In the genomic region with DNA sequence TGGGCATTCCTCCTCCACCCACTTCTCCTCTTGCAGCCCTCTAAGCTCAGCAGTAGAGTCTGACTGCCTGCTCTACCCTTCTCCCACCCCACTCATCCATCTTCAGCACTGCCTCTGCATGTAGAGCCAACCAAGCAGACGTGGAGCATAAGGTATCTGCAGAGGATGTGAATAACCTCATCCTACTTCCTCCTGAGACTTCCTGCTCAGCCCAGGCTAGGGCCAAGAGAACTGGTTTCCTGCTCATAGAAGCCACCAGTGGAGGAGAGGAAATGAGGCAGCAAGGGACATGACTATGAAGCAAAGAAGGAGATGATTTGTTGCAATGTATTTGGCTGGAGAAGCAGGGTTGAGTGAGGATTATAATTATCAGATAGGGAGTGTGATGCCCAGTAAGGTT, we compare ENCODE assay signal across 13 mouse cellular contexts.
DNase-seq lines count a peak whose midpoint lies in the region; ATAC-seq lines count a peak whose summit lies in the region.
"Had no signal": no experiment of that assay in that cellular context is flagged by ENCODE, and none has a peak within 500 bp of the region (broad histone marks: within the 10 kb centered on the region; RNA-seq: fewer than 3 reads in every experiment).

No protein-coding gene starts in this region.

- no peak overlapping the region for H3K4me2 ChIP-seq in liver, embryonic 13.5 days
- H3K4me2 ChIP-seq: hindbrain, embryonic 15.5 days; liver, embryonic 15.5 days had no signal

- ATAC-seq in megakaryocyte, adult 5-6 weeks (ENCODE audit: poor library complexity, severe bottlenecking), result no peak
- 0 out of 2 replicates have a peak, but pooled peaks have one; percentile 39 for ATAC-seq in liver, embryonic 13.5 days (ENCODE audit: low read depth)
- no peak for ATAC-seq in inflammation-experienced regulatory T-cells, adult 6 months

- peaks cover 7% of the 10 kb centered on the region for H3K4me1 ChIP-seq in megakaryocyte, embryonic 14.5 days
- no peaks in the 10 kb centered on the region for H3K4me1 ChIP-seq in liver, embryonic 13.5 days (replicated peaks)
- H3K4me1 ChIP-seq: forebrain, embryonic 10.5 days; hindbrain, embryonic 15.5 days; liver, embryonic 15.5 days had no signal

- no peaks in the 10 kb centered on the region for H3K36me3 ChIP-seq in megakaryocyte, embryonic 14.5 days (replicated peaks; ENCODE audit: low read length)
- no peaks in the 10 kb centered on the region for H3K36me3 ChIP-seq in liver, embryonic 13.5 days
- H3K36me3 ChIP-seq: forebrain, embryonic 10.5 days; hindbrain, embryonic 15.5 days; liver, embryonic 15.5 days had no signal

- peaks cover 3% of the 10 kb centered on the region; the same call in 1 of the 2 replicates for H3K9me3 ChIP-seq in megakaryocyte, embryonic 14.5 days
- no peaks in the 10 kb centered on the region for H3K9me3 ChIP-seq in liver, embryonic 13.5 days (replicated peaks)
- H3K9me3 ChIP-seq: forebrain, embryonic 10.5 days; hindbrain, embryonic 15.5 days; liver, embryonic 15.5 days had no signal

- 14% methylated on average over 1 of the region's 1 CpGs for WGBS in liver, embryonic 13.5 days (ENCODE audit: insufficient replicate concordance)

- H3K4me3 ChIP-seq in megakaryocyte, embryonic 14.5 days (replicated peaks), result peak overlapping the region; percentile 20
- no peak overlapping the region for H3K4me3 ChIP-seq in liver, embryonic 13.5 days (replicated peaks)
- H3K4me3 ChIP-seq: forebrain, embryonic 10.5 days; hindbrain, embryonic 15.5 days; liver, embryonic 15.5 days had no signal

- no peaks in the 10 kb centered on the region for H3K27me3 ChIP-seq in megakaryocyte, embryonic 14.5 days (replicated peaks)
- no peaks in the 10 kb centered on the region for H3K27me3 ChIP-seq in liver, embryonic 13.5 days
- H3K27me3 ChIP-seq: hindbrain, embryonic 15.5 days; liver, embryonic 15.5 days had no signal

- intact Hi-C loops in heart, postnatal 25 days (cut with DNase I), result no loop called here
- intact Hi-C loops in heart, postnatal 10 days (cut with DNase I), result no loop called here

- no peak overlapping the region for H3K9ac ChIP-seq in liver, embryonic 13.5 days
- H3K9ac ChIP-seq: hindbrain, embryonic 15.5 days; liver, embryonic 15.5 days had no signal

- peak; percentile 4 to 45 for DNase-seq in heart, adult 18-20 months
- no peak for DNase-seq in heart, postnatal 25 days (ENCODE audit: low spot score)
- peak; percentile 4 to 10 for DNase-seq in heart, postnatal 10 days
- DNase-seq in liver, embryonic 13.5 days, result no peak
- no peak for DNase-seq in urinary bladder, adult 18-20 months (ENCODE audit: low spot score in 2 of 2)
- DNase-seq: cerebellum, adult 8-10 months; right cerebral cortex, postnatal 14 days had no signal

- H3K27ac ChIP-seq in liver, embryonic 13.5 days, result no peak overlapping the region
- H3K27ac ChIP-seq: forebrain, embryonic 10.5 days; hindbrain, embryonic 15.5 days; liver, embryonic 15.5 days had no signal

Comparison
In these comparisons a context has a peak if more than half of its experiments do, and no peak if none do; other contexts are left out.
1. DNase-seq: peak in heart, adult 18-20 months (2 of 2) and heart, postnatal 10 days (2 of 2); none in heart, postnatal 25 days (single experiment), liver, embryonic 13.5 days (single experiment) and urinary bladder, adult 18-20 months (0 of 2).